6 mouse cellular contexts compared by ENCODE assay signal in the genomic region with DNA sequence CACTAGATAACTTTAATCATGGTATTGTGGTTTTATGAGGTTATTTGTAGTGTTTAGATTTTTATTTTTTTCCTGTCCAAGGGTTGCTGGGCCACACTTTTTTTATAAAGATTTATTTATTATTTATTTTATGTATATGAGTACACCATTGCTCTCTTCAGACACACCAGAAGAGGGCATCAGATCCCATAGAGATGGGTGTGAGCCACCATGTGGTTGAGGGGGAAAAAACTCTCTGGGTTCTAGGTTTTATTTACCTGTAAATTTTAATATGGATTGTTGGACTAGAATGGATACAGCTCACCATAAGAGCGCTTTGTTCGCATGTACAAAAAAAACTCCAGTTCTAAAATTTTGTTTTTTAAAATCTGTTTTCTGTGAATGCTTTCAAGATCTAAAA. TPM values are rescaled to one million over a fixed set of nuclear protein-coding genes. Genes with fewer than 3 reads are reported as not detected.
DNase-seq lines count a peak whose midpoint lies in the region; ATAC-seq and TF ChIP-seq lines count a peak whose summit lies in the region.
"Not testable (repeated sequence)": the region's sequence is repeated elsewhere in the genome, so short reads cannot be mapped to it uniquely, and the experiment has no call there.

No protein-coding gene starts in this region.

- dilution Hi-C loops in CH12.LX (cut with MboI; ENCODE audit: extremely low pct_ligation_motif_present, extremely low pct_unique_long_range_greater_than_20kb, low sequenced_read_pairs), result not testable (repeated sequence)

- TF ChIP-seq EP300 in CH12.LX (IDR thresholded peaks at IDR 0.05; ENCODE audit: low read length); heart, adult 2 months (IDR thresholded peaks at IDR 0.05; ENCODE audit: insufficient read depth, low read depth, low read length): not testable (repeated sequence)

- not testable (repeated sequence) for H3K4me3 ChIP-seq in CH12.LX (replicated peaks in 1 of 3; ENCODE audit: low read depth in 2 of 3, low read length in 2 of 3, poor library complexity in 1 of 3); heart, adult 2 months; intestine, postnatal 0 days (ENCODE audit: low read depth, low read length); left cerebral cortex, adult 2 months; midbrain, postnatal 0 days (ENCODE audit: low read depth, low read length)

- H3K36me3 ChIP-seq in CH12.LX (replicated peaks in 1 of 2; ENCODE audit: control insufficient read depth in 1 of 2, insufficient read depth in 1 of 2, low read length in 1 of 2), result peaks cover 22 to 67% of the 10 kb centered on the region in 2 experiments
- H3K36me3 ChIP-seq in heart, adult 2 months (ENCODE audit: control insufficient read depth, insufficient read depth, low read length), result not testable (repeated sequence)
- peaks cover 26% of the 10 kb centered on the region for H3K36me3 ChIP-seq in intestine, postnatal 0 days (ENCODE audit: control insufficient read depth, insufficient read depth)
- H3K36me3 ChIP-seq in midbrain, postnatal 0 days (ENCODE audit: insufficient read depth, low read length), result peaks cover 11% of the 10 kb centered on the region; the same call in 1 of the 2 replicates

- not testable (repeated sequence) for TF ChIP-seq POLR2A in CH12.LX (IDR thresholded peaks at IDR 0.05; ENCODE audit: low read depth, low read length); heart, adult 2 months (IDR thresholded peaks at IDR 0.05; ENCODE audit: insufficient read depth, low read depth, low read length)

- peaks cover 0 to 14% of the 10 kb centered on the region in 2 experiments; a peak in 2 of 4 replicates for H3K4me1 ChIP-seq in CH12.LX (ENCODE audit: control insufficient read depth in 1 of 2, insufficient read depth in 2 of 2)
- H3K4me1 ChIP-seq in heart, adult 2 months (ENCODE audit: control insufficient read depth, insufficient read depth, low read length); intestine, postnatal 0 days (replicated peaks; ENCODE audit: control insufficient read depth, insufficient read depth, low read length); midbrain, postnatal 0 days (ENCODE audit: insufficient read depth, low read length): not testable (repeated sequence)

- not testable (repeated sequence) for H3K9ac ChIP-seq in CH12.LX (ENCODE audit: insufficient read depth, low read depth); heart, adult 2 months (ENCODE audit: low read depth, low read length); intestine, postnatal 0 days (ENCODE audit: low read depth, low read length); midbrain, postnatal 0 days (replicated peaks; ENCODE audit: low read length, poor library complexity, severe bottlenecking)

- ATAC-seq in intestine, postnatal 0 days; midbrain, postnatal 0 days (ENCODE audit: low FRiP score): not testable (repeated sequence)

- H3K9me3 ChIP-seq in CH12.LX (replicated peaks; ENCODE audit: low read length); intestine, postnatal 0 days (ENCODE audit: control insufficient read depth); midbrain, postnatal 0 days (ENCODE audit: low read length): not testable (repeated sequence)

- peak in 1 of 2 experiments; percentile 51; a peak in 2 of 4 replicates for TF ChIP-seq CTCF in CH12.LX (conservative IDR thresholded peaks at IDR 0.05 in 1 of 2, IDR thresholded peaks at IDR 0.05 in 1 of 2; ENCODE audit: low read depth in 2 of 2, low read length in 2 of 2)
- peak; percentile 49 for TF ChIP-seq CTCF in heart, adult 2 months (IDR thresholded peaks at IDR 0.05)
- peak; percentile 27; the same call in 1 of the 2 replicates for TF ChIP-seq CTCF in intestine, postnatal 0 days (IDR thresholded peaks at IDR 0.05; ENCODE audit: low read depth)
- TF ChIP-seq CTCF in left cerebral cortex, adult 2 months (IDR thresholded peaks at IDR 0.05), result peak; percentile 50
- TF ChIP-seq CTCF in midbrain, postnatal 0 days (IDR thresholded peaks at IDR 0.05), result peak; percentile 37

- H3K27me3 ChIP-seq in CH12.LX (replicated peaks); heart, adult 2 months (ENCODE audit: control insufficient read depth, insufficient read depth, low read length); intestine, postnatal 0 days (replicated peaks; ENCODE audit: control insufficient read depth, insufficient read depth, low read length); midbrain, postnatal 0 days (ENCODE audit: insufficient read depth, low read length): not testable (repeated sequence)

- not testable (repeated sequence) for H3K79me2 ChIP-seq in CH12.LX (replicated peaks; ENCODE audit: control insufficient read depth, extremely low read depth, insufficient read depth, poor library complexity, severe bottlenecking); heart, adult 2 months (replicated peaks; ENCODE audit: control insufficient read depth, insufficient read depth, low read length)

- in situ Hi-C loops in CH12.LX (cut with MboI; ENCODE audit: low pct_ligation_motif_present, low pct_unique_long_range_greater_than_20kb, low sequenced_read_pairs), result not testable (repeated sequence)

- DNase-seq in CH12.LX (ENCODE audit: extremely low read depth); heart, adult 2 months; left cerebral cortex, adult 2 months (ENCODE audit: extremely low spot score in 1 of 2, low spot score in 2 of 2); midbrain, postnatal 0 days (ENCODE audit: low spot score): not testable (repeated sequence)
- DNase-seq in brain, adult 2 months (ENCODE audit: low read depth, low spot score), result peak; percentile 27

- 99% methylated on average over 2 of the region's 2 CpGs for WGBS in heart, adult 2 months
- WGBS in intestine, postnatal 0 days, result over 99% methylated on average over 2 of the region's 2 CpGs
- WGBS in midbrain, postnatal 0 days, result 96% methylated on average over 2 of the region's 2 CpGs

- TF ChIP-seq RAD21 in CH12.LX (IDR thresholded peaks at IDR 0.05; ENCODE audit: low read depth, low read length), result not testable (repeated sequence)

- H3K4me2 ChIP-seq in CH12.LX (ENCODE audit: insufficient read depth, low read depth, poor library complexity, severe bottlenecking); intestine, postnatal 0 days (replicated peaks; ENCODE audit: low read depth); midbrain, postnatal 0 days (ENCODE audit: low read depth, low read length, poor library complexity, severe bottlenecking): not testable (repeated sequence)

- intact Hi-C loops in heart, adult 2 months (cut with DNase I), result not testable (repeated sequence)
- intact Hi-C loops in left cerebral cortex, adult 2 months (cut with DNase I), result loop anchor here (1.0 to 5.0 kb wide), 2 partner anchors 62 to 106 kb away; no protein-coding TSS in a partner anchor

- H3K27ac ChIP-seq in CH12.LX (ENCODE audit: insufficient read depth, low read depth); heart, adult 2 months; intestine, postnatal 0 days (ENCODE audit: low read depth, low read length); left cerebral cortex, adult 2 months; midbrain, postnatal 0 days (ENCODE audit: low read depth, low read length): not testable (repeated sequence)

TF ChIP-seq in CH12.LX, 34 proteins besides CTCF, POLR2A, EP300 and RAD21:
- TF ChIP-seq SMC3 (IDR thresholded peaks at IDR 0.05; ENCODE audit: low read depth, low read length), result peak; percentile 17; the same call in 1 of the 2 replicates
TF ChIP-seq in CH12.LX: peak in this region for 1; not testable (repeated sequence) for 33.

RNA-seq across cellular contexts. Expression of gene Zc3h15, which starts 20.8 kb away (rescaled TPM):
- 172 and 176 TPM in 2 replicates for total RNA-seq in CH12.LX (2012; rRNA removed)
- total RNA-seq in CH12.LX (2014; rRNA removed), result 233 and 262 TPM in 2 replicates
- polyA plus RNA-seq in CH12.LX (2012; ENCODE audit: insufficient read length, low read depth), result 277 and 339 TPM in 2 replicates
- 10 to 100 TPM; 51.8 to 53.5 TPM for total RNA-seq in heart, adult 2 months (2021)
- 13.8 and 28.0 TPM in 2 replicates for polyA plus RNA-seq in heart, adult 2 months (2012; rRNA removed)
- 114 and 125 TPM in 2 replicates for polyA plus RNA-seq in intestine, postnatal 0 days (2015; fragmentation: Nextera tagmentation; extraction: Ambion mirVana)
- 100 to 1,000 TPM; 143 to 148 TPM for total RNA-seq in left cerebral cortex, adult 2 months (2021)
- 89.0 and 109 TPM in 2 replicates for total RNA-seq in midbrain, postnatal 0 days (2014; rRNA removed)
- 178 and 196 TPM in 2 replicates for polyA plus RNA-seq in midbrain, postnatal 0 days (2015; fragmentation: Nextera tagmentation; extraction: Ambion mirVana)

RNA-seq across cellular contexts. Expression of gene Itgav, which starts 59.1 kb away (rescaled TPM):
- 25.0 and 25.5 TPM in 2 replicates for total RNA-seq in CH12.LX (2012; rRNA removed)
- total RNA-seq in CH12.LX (2014; rRNA removed), result 16.2 and 16.7 TPM in 2 replicates
- 19.7 and 28.2 TPM in 2 replicates for polyA plus RNA-seq in CH12.LX (2012; ENCODE audit: insufficient read length, low read depth)
- 10 to 100 TPM; 32.9 to 38.5 TPM for total RNA-seq in heart, adult 2 months (2021)
- 14.2 and 20.7 TPM in 2 replicates for polyA plus RNA-seq in heart, adult 2 months (2012; rRNA removed)
- polyA plus RNA-seq in intestine, postnatal 0 days (2015; fragmentation: Nextera tagmentation; extraction: Ambion mirVana), result 86.6 and 95.0 TPM in 2 replicates
- 100 to 1,000 TPM; 135 to 149 TPM for total RNA-seq in left cerebral cortex, adult 2 months (2021)
- total RNA-seq in midbrain, postnatal 0 days (2014; rRNA removed), result 30.5 and 30.7 TPM in 2 replicates
- 26.7 and 30.8 TPM in 2 replicates for polyA plus RNA-seq in midbrain, postnatal 0 days (2015; fragmentation: Nextera tagmentation; extraction: Ambion mirVana)
